Mouse (Mus musculus) MEL (cell line): ENCODE measurements at regions not wholly inside any gene's neighbourhood (a gene's known extent, or its start where the extent isn't known, plus 50 kb on each side); places are given as distances from the start of the nearest gene placed in this dataset.

Experiments used
- DNase-seq: peaks from one replicate; pipeline ENCODE4 v3.0.0; 2011; ENCODE audit warnings: low read depth, low spot score
- H3K27ac ChIP-seq: 2 replicates; pipeline ENCODE4 v1.5.1; 2012; ENCODE audit warnings: low read depth, mild to moderate bottlenecking, control low read depth, low read length, moderate library complexity; ENCODE audit not compliant: control insufficient read depth
- H3K27me3 ChIP-seq, 2 experiments: fragments of 150-350 bp in 1 of 2; sonication (generic) in 1 of 2; 2 replicates each; pipeline ENCODE4 v1.6.1; 2012; ENCODE audit warnings: low read length in 2 of 2, mild to moderate bottlenecking in 2 of 2, improper control_type of control experiment in 1 of 2, moderate library complexity in 1 of 2; ENCODE audit not compliant: insufficient read depth in 2 of 2, control insufficient read depth in 1 of 2
- H3K36me3 ChIP-seq, 2 experiments: 2 replicates each; pipeline ENCODE4 v1.6.1; 2012 to 2014; ENCODE audit warnings: low read length in 2 of 2, improper control_type of control experiment in 1 of 2, inconsistent platforms in 1 of 2, mild to moderate bottlenecking in 1 of 2; ENCODE audit not compliant: insufficient read depth in 2 of 2, control insufficient read depth in 1 of 2
- H3K4me1 ChIP-seq, 2 experiments: fragments of 150-350 bp in 1 of 2; sonication (generic) in 1 of 2; 2 replicates each; pipeline ENCODE4 v1.6.1; 2012; ENCODE audit warnings: low read length in 2 of 2, improper control_type of control experiment in 1 of 2, mild to moderate bottlenecking in 1 of 2; ENCODE audit not compliant: insufficient read depth in 2 of 2, control insufficient read depth in 1 of 2
- H3K4me3 ChIP-seq, 2 experiments: fragments of 150-350 bp in 1 of 2; sonication (generic) in 1 of 2; 2 replicates each; pipeline ENCODE4 v1.5.1; 2012; ENCODE audit warnings: low read depth in 2 of 2, low read length in 2 of 2, mild to moderate bottlenecking in 2 of 2, moderate library complexity in 2 of 2, control low read depth in 1 of 2, improper control_type of control experiment in 1 of 2; ENCODE audit not compliant: control insufficient read depth in 1 of 2, insufficient read depth in 1 of 2
- H3K79me2 ChIP-seq: 2 replicates; pipeline ENCODE4 v1.6.1; 2012; ENCODE audit warnings: mild to moderate bottlenecking, low read length, moderate library complexity; ENCODE audit not compliant: control insufficient read depth, poor library complexity, insufficient read depth
- H3K9ac ChIP-seq: 2 replicates; pipeline ENCODE4 v1.6.1; 2012; ENCODE audit warnings: low read depth, mild to moderate bottlenecking, control low read depth, low read length, moderate library complexity; ENCODE audit not compliant: control insufficient read depth, poor library complexity, severe bottlenecking
- H3K9me3 ChIP-seq: fragments of 150-350 bp; sonication (generic); replicated peaks from 2 replicates; pipeline ENCODE4 v1.6.1; 2012; ENCODE audit warnings: mild to moderate bottlenecking, low read length, improper control_type of control experiment, moderate library complexity; ENCODE audit not compliant: insufficient read depth
- BHLHE40 ChIP-seq: IDR thresholded peaks from 2 replicates; pipeline ENCODE4 v1.6.1; 2012; ENCODE audit warnings: low read depth, mild to moderate bottlenecking, inconsistent platforms, low read length, improper control_type of control experiment, borderline replicate concordance
- CHD1 ChIP-seq: IDR thresholded peaks from 2 replicates; pipeline ENCODE4 v1.6.1; 2012; ENCODE audit warnings: low read depth, mild to moderate bottlenecking, inconsistent platforms, low read length, improper control_type of control experiment
- CHD2 ChIP-seq: IDR thresholded peaks from 2 replicates; pipeline ENCODE4 v1.6.1; 2011; ENCODE audit warnings: low read length, improper control_type of control experiment
- CTCF ChIP-seq, 3 experiments: IDR thresholded peaks in 2 of 3; conservative IDR thresholded peaks in 1 of 3; 2 replicates each; pipeline ENCODE4 v1.5.1; 2011 to 2012; ENCODE audit warnings: low read length in 3 of 3, low read depth in 2 of 3, mild to moderate bottlenecking in 2 of 3, improper control_type of control experiment in 1 of 3, inconsistent platforms in 1 of 3, mixed read lengths in 1 of 3, moderate library complexity in 1 of 3; ENCODE audit not compliant: control insufficient read depth in 1 of 3, insufficient read depth in 1 of 3, poor library complexity in 1 of 3, severe bottlenecking in 1 of 3
- ELF1 ChIP-seq: IDR thresholded peaks from 2 replicates; pipeline ENCODE4 v1.6.1; 2014; ENCODE audit warnings: low read depth, mild to moderate bottlenecking, inconsistent platforms, low read length, improper control_type of control experiment, moderate library complexity
- EP300 ChIP-seq, 2 experiments: IDR thresholded peaks; 2 replicates each; pipeline ENCODE4 v1.6.1; 2011; ENCODE audit warnings: improper control_type of control experiment in 2 of 2, low read length in 2 of 2, low read depth in 1 of 2, mild to moderate bottlenecking in 1 of 2
- ETS1 ChIP-seq: IDR thresholded peaks from 2 replicates; pipeline ENCODE4 v1.6.1; 2012; ENCODE audit warnings: low read depth, mild to moderate bottlenecking, inconsistent platforms, low read length, improper control_type of control experiment, moderate library complexity
- GABPA ChIP-seq: IDR thresholded peaks from 2 replicates; pipeline ENCODE4 v1.6.1; 2012; ENCODE audit warnings: low read depth, mild to moderate bottlenecking, inconsistent platforms, low read length, improper control_type of control experiment, moderate library complexity
- GATA1 ChIP-seq: IDR thresholded peaks from 2 replicates; pipeline ENCODE4 v1.6.1; 2011; ENCODE audit warnings: low read depth, low read length, improper control_type of control experiment
- HCFC1 ChIP-seq: IDR thresholded peaks from 2 replicates; pipeline ENCODE4 v1.6.1; 2012; ENCODE audit warnings: low read depth, mild to moderate bottlenecking, inconsistent platforms, low read length, improper control_type of control experiment, moderate library complexity
- JUND ChIP-seq: IDR thresholded peaks from 2 replicates; pipeline ENCODE4 v1.6.1; 2011; ENCODE audit warnings: low read depth, mild to moderate bottlenecking, improper control_type of control experiment, low read length
- KAT2A ChIP-seq: conservative IDR thresholded peaks from 2 replicates; pipeline ENCODE4 v1.6.1; 2012; ENCODE audit warnings: low read depth, low read length, improper control_type of control experiment, inconsistent platforms
- MEF2A ChIP-seq: IDR thresholded peaks from 2 replicates; pipeline ENCODE4 v1.6.1; 2014; ENCODE audit warnings: low read depth, mild to moderate bottlenecking, inconsistent platforms, low read length, improper control_type of control experiment; ENCODE audit not compliant: poor library complexity, insufficient replicate concordance, severe bottlenecking; ENCODE audit errors: extremely low read depth
- MXI1 ChIP-seq: IDR thresholded peaks from 2 replicates; pipeline ENCODE4 v1.6.1; 2011; ENCODE audit warnings: mild to moderate bottlenecking, low read depth, low read length, improper control_type of control experiment
- MYC ChIP-seq: IDR thresholded peaks from 2 replicates; pipeline ENCODE4 v1.6.1; 2011; ENCODE audit warnings: low read depth, mild to moderate bottlenecking, low read length, improper control_type of control experiment, moderate library complexity
- NRF1 ChIP-seq: IDR thresholded peaks from 2 replicates; pipeline ENCODE4 v1.6.1; 2014; ENCODE audit warnings: low read depth, mild to moderate bottlenecking, inconsistent platforms, low read length, improper control_type of control experiment, moderate library complexity; ENCODE audit not compliant: poor library complexity, insufficient read depth, severe bottlenecking
- POLR2AphosphoS2 ChIP-seq: IDR thresholded peaks from 2 replicates; pipeline ENCODE4 v1.6.1; 2011; ENCODE audit warnings: low read length, improper control_type of control experiment
- POLR2AphosphoS5 ChIP-seq: IDR thresholded peaks from 2 replicates; pipeline ENCODE4 v1.6.1; 2012; ENCODE audit warnings: low read depth, borderline replicate concordance, mild to moderate bottlenecking, inconsistent platforms, low read length, moderate library complexity, mixed read lengths
- RCOR1 ChIP-seq: IDR thresholded peaks from 2 replicates; pipeline ENCODE4 v1.6.1; 2012; ENCODE audit warnings: low read depth, mild to moderate bottlenecking, inconsistent platforms, low read length, improper control_type of control experiment
- SIN3A ChIP-seq: IDR thresholded peaks from 2 replicates; pipeline ENCODE4 v1.6.1; 2012; ENCODE audit warnings: low read length, improper control_type of control experiment, inconsistent platforms
- TAL1 ChIP-seq: IDR thresholded peaks from 2 replicates; pipeline ENCODE4 v1.6.1; 2012; ENCODE audit warnings: mild to moderate bottlenecking, inconsistent platforms, low read length, moderate library complexity, mixed read lengths
- TBP ChIP-seq: IDR thresholded peaks from 2 replicates; pipeline ENCODE4 v1.8.0; 2011; ENCODE audit warnings: low read depth, low read length, improper control_type of control experiment
- TCF12 ChIP-seq: IDR thresholded peaks from 2 replicates; pipeline ENCODE4 v1.6.1; 2014; ENCODE audit warnings: low read depth, mild to moderate bottlenecking, inconsistent platforms, low read length, improper control_type of control experiment, moderate library complexity
- UBTF ChIP-seq: IDR thresholded peaks from 2 replicates; pipeline ENCODE4 v1.6.1; 2012; ENCODE audit warnings: low read depth, mild to moderate bottlenecking, inconsistent platforms, low read length, improper control_type of control experiment, moderate library complexity, borderline replicate concordance; ENCODE audit not compliant: insufficient read depth
- USF1 ChIP-seq: IDR thresholded peaks from 2 replicates; pipeline ENCODE4 v1.6.1; 2014; ENCODE audit warnings: low read depth, mild to moderate bottlenecking, inconsistent platforms, low read length, improper control_type of control experiment, moderate library complexity
- ZC3H11A ChIP-seq: IDR thresholded peaks from 2 replicates; pipeline ENCODE4 v1.6.1; 2012; ENCODE audit warnings: low read depth, mild to moderate bottlenecking, inconsistent platforms, low read length, improper control_type of control experiment
- ZKSCAN1 ChIP-seq: IDR thresholded peaks from 2 replicates; pipeline ENCODE4 v1.6.1; 2012; ENCODE audit warnings: low read depth, mild to moderate bottlenecking, inconsistent platforms, low read length, improper control_type of control experiment, moderate library complexity

- Histone ChIP-seq H3K79me2 (no peaks in the 10 kb centered on the region), H3K4me3 (no peak overlapping the region), H3K27ac (no peak overlapping the region), H3K27me3 (no peaks in the 10 kb centered on the region), H3K4me1 (no peaks in the 10 kb centered on the region), H3K9me3 (no peaks in the 10 kb centered on the region), H3K36me3 (no peaks in the 10 kb centered on the region), H3K9ac (no peak overlapping the region)
- DNase-seq = no peak
- no peak for TF ChIP-seq MXI1
- TF ChIP-seq POLR2AphosphoS2 = no peak
- no peak for TF ChIP-seq CHD2
- no peak for TF ChIP-seq NRF1
- TF ChIP-seq HCFC1 = no peak
- TF ChIP-seq UBTF = no peak
- TF ChIP-seq ZC3H11A = no peak
- no peak for TF ChIP-seq POLR2AphosphoS5
- TF ChIP-seq CTCF (IDR thresholded peaks at IDR 0.05 in 2 of 3, conservative IDR thresholded peaks at IDR 0.05 in 1 of 3; ENCODE audit: control insufficient read depth in 1 of 3, insufficient read depth in 1 of 3, low read depth in 2 of 3, low read length in 3 of 3, poor library complexity in 1 of 3, severe bottlenecking in 1 of 3) = no peak
- TF ChIP-seq CHD1 = no peak
- TF ChIP-seq ZKSCAN1 = no peak
- no peak for TF ChIP-seq USF1
- TF ChIP-seq ETS1 = no peak
- TF ChIP-seq MYC = no peak
- TF ChIP-seq RCOR1 = no peak
Observed at GRCm38 (mm10) chr13:44159346-44159745, 374.8 kb downstream of the Cd83 start.

GRCm38 (mm10) chr13:44164746-44165145 is 380.2 kb downstream of the Cd83 start:
- H3K9me3 ChIP-seq = no peaks in the 10 kb centered on the region
- H3K4me3 ChIP-seq = no peak overlapping the region
- no peaks in the 10 kb centered on the region for H3K79me2 ChIP-seq
- no peak overlapping the region for H3K27ac ChIP-seq
- no peak for DNase-seq
- TF ChIP-seq MXI1 (no peak), EP300 (IDR thresholded peaks at IDR 0.05; ENCODE audit: low read depth in 1 of 2, low read length in 2 of 2) (no peak), GATA1 (no peak), UBTF (no peak), USF1 (no peak), TCF12 (no peak), ZC3H11A (no peak), TAL1 (no peak), BHLHE40 (no peak), JUND (no peak), MEF2A (no peak), ELF1 (no peak), GABPA (no peak), SIN3A (no peak), KAT2A (no peak), ZKSCAN1 (no peak), RCOR1 (no peak), CTCF (IDR thresholded peaks at IDR 0.05 in 2 of 3, conservative IDR thresholded peaks at IDR 0.05 in 1 of 3; ENCODE audit: control insufficient read depth in 1 of 3, insufficient read depth in 1 of 3, low read depth in 2 of 3, low read length in 3 of 3, poor library complexity in 1 of 3, severe bottlenecking in 1 of 3) (no peak), TBP (no peak)
- H3K36me3 ChIP-seq = no peaks in the 10 kb centered on the region
- H3K4me1 ChIP-seq = no peaks in the 10 kb centered on the region
- no peaks in the 10 kb centered on the region for H3K27me3 ChIP-seq
- H3K9ac ChIP-seq = no peak overlapping the region
